Mouse (Mus musculus) thymus, adult 2 months (tissue): Measurements from ENCODE around the gene Rps11.
"Not testable (repeated sequence)": the region's sequence is repeated elsewhere in the genome, so short reads cannot be mapped to it uniquely, and the experiment has no call there.

Experiments used
- CTCF ChIP-seq: fragments of 200-500 bp; IDR thresholded peaks from 2 replicates; pipeline ENCODE4 v1.5.1; 2012; ENCODE audit warnings: mild to moderate bottlenecking, control low read depth, low read length, moderate library complexity, borderline replicate concordance; ENCODE audit not compliant: control insufficient read depth, poor library complexity, insufficient read depth; ENCODE audit errors: extremely low read depth
- POLR2A ChIP-seq: fragments of 200-500 bp; IDR thresholded peaks from 2 replicates; pipeline ENCODE4 v1.6.1; 2012; ENCODE audit warnings: mild to moderate bottlenecking, low read length, control low read depth, moderate library complexity; ENCODE audit not compliant: control insufficient read depth, poor library complexity, insufficient read depth; ENCODE audit errors: extremely low read depth

GRCm38 (mm10) chr7:45095965-45096364 is 28.3 kb downstream of the Rps11 start:
- not testable (repeated sequence) for TF ChIP-seq CTCF, POLR2A
